Comparison of ENCODE assay signal across 15 mouse cellular contexts in the genomic region with DNA sequence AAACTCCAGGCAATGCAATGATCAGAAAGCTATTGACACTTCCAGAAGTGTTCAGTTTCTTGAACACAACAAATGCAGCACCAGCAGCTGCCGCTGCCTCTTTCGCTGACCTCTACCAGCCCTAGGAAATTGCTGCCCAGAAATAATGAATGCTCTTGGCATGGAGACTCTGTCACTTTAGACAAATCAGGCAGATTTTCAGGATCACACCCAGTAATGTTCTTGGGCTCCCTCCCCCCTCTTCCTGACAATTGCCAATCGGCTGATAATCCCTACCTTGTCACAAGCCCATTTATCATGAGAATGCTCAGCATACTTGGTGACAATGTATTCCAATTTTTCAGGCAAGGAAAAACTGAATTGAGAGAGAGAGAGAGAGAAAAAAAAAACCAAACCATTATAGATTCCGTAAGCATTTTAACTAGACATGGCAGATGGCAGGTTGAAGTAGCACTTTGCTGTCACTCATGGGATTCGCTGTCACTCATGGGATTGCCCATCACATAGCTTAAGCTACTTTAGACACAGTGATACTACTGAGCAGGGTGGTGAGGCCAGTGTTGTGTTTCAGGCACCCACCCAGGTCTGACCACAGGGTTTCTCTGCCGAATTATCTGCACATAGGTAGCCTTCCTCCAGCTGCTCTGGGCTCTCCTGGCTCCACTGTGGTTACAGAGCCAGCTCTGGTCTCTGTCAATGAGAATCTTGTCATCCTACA.
DNase-seq lines count a peak whose midpoint lies in the region; ATAC-seq and TF ChIP-seq lines count a peak whose summit lies in the region.
"Had no signal": no experiment of that assay in that cellular context is flagged by ENCODE, and none has a peak within 500 bp of the region (broad histone marks: within the 10 kb centered on the region; RNA-seq: fewer than 3 reads in every experiment).

No protein-coding gene starts in this region.

- WGBS in forebrain, embryonic 12.5 days = 69% methylated on average over 6 of the region's 6 CpGs
- 84% methylated on average over 6 of the region's 6 CpGs for WGBS in forebrain, embryonic 10.5 days
- WGBS in lung, postnatal 0 days = 61% methylated on average over 6 of the region's 6 CpGs
- WGBS in forebrain, embryonic 14.5 days = 55% methylated on average over 6 of the region's 6 CpGs
- WGBS in hindbrain, postnatal 0 days = 53% methylated on average over 6 of the region's 6 CpGs

- TF ChIP-seq EP300 in lung, postnatal 0 days (IDR thresholded peaks at IDR 0.05) = no peak

- 0 out of 2 replicates have a peak, but pooled peaks cover 3% of the 10 kb centered on the region for H3K4me1 ChIP-seq in forebrain, embryonic 12.5 days
- no peaks in the 10 kb centered on the region for H3K4me1 ChIP-seq in forebrain, embryonic 10.5 days
- H3K4me1 ChIP-seq in lung, postnatal 0 days (ENCODE audit: insufficient read depth, low read depth, low read length) = no peaks in the 10 kb centered on the region
- peaks cover 6% of the 10 kb centered on the region; the same call in 1 of the 2 replicates for H3K4me1 ChIP-seq in forebrain, embryonic 14.5 days (ENCODE audit: control insufficient read depth, insufficient read depth, low read length)
- no peaks in the 10 kb centered on the region for H3K4me1 ChIP-seq in hindbrain, postnatal 0 days (ENCODE audit: insufficient read depth, low read length)
- H3K4me1 ChIP-seq: embryonic facial prominence, embryonic 13.5 days; liver, embryonic 13.5 days had no signal

- no peaks in the 10 kb centered on the region for H3K36me3 ChIP-seq in forebrain, embryonic 12.5 days (replicated peaks)
- no peaks in the 10 kb centered on the region for H3K36me3 ChIP-seq in forebrain, embryonic 10.5 days (replicated peaks)
- H3K36me3 ChIP-seq in lung, postnatal 0 days (ENCODE audit: insufficient read depth, low read length) = no peaks in the 10 kb centered on the region
- no peaks in the 10 kb centered on the region for H3K36me3 ChIP-seq in forebrain, embryonic 14.5 days (ENCODE audit: control insufficient read depth, insufficient read depth, low read length)
- no peaks in the 10 kb centered on the region for H3K36me3 ChIP-seq in hindbrain, postnatal 0 days (ENCODE audit: insufficient read depth, low read length)
- H3K36me3 ChIP-seq: embryonic facial prominence, embryonic 13.5 days; hindbrain, embryonic 15.5 days; liver, embryonic 13.5 days had no signal

- no peak for DNase-seq in forebrain, embryonic 10.5 days (ENCODE audit: extremely low spot score, low spot score)
- DNase-seq in lung, postnatal 10 days = peak; percentile 7
- no peak for DNase-seq in lung, postnatal 0 days (ENCODE audit: low spot score)
- DNase-seq in forebrain, embryonic 14.5 days (ENCODE audit: low spot score) = peak; percentile 70
- peak; percentile 56 for DNase-seq in hindbrain, postnatal 0 days (ENCODE audit: low spot score)
- no peak for DNase-seq in right cerebral cortex, postnatal 10 days (ENCODE audit: low spot score in 2 of 2)
- DNase-seq: cerebellum, adult 11 months; gastrocnemius, postnatal 10 days; kidney, adult 8-10 months; liver, embryonic 13.5 days; right cerebral cortex, postnatal 25 days had no signal

- no peak overlapping the region for H3K4me2 ChIP-seq in forebrain, embryonic 12.5 days
- H3K4me2 ChIP-seq in lung, postnatal 0 days (replicated peaks; ENCODE audit: low read depth, low read length) = no peak overlapping the region
- no peak overlapping the region for H3K4me2 ChIP-seq in forebrain, embryonic 14.5 days (ENCODE audit: low read length)
- no peak overlapping the region for H3K4me2 ChIP-seq in hindbrain, postnatal 0 days (ENCODE audit: low read depth, low read length)
- H3K4me2 ChIP-seq: embryonic facial prominence, embryonic 13.5 days; hindbrain, embryonic 15.5 days; liver, embryonic 13.5 days had no signal

- no peaks in the 10 kb centered on the region for H3K27me3 ChIP-seq in forebrain, embryonic 12.5 days
- no peaks in the 10 kb centered on the region for H3K27me3 ChIP-seq in forebrain, embryonic 10.5 days (ENCODE audit: poor library complexity, severe bottlenecking)
- H3K27me3 ChIP-seq in lung, postnatal 0 days (replicated peaks; ENCODE audit: insufficient read depth, low read length) = no peaks in the 10 kb centered on the region
- no peaks in the 10 kb centered on the region for H3K27me3 ChIP-seq in forebrain, embryonic 14.5 days (replicated peaks; ENCODE audit: control insufficient read depth, insufficient read depth, low read length)
- H3K27me3 ChIP-seq in hindbrain, postnatal 0 days (ENCODE audit: insufficient read depth, low read length) = no peaks in the 10 kb centered on the region
- H3K27me3 ChIP-seq: embryonic facial prominence, embryonic 13.5 days; hindbrain, embryonic 15.5 days; liver, embryonic 13.5 days; megakaryocyte, embryonic 14.5 days had no signal

- peak overlapping the region; percentile 42; the same call in 1 of the 2 replicates for H3K27ac ChIP-seq in forebrain, embryonic 12.5 days
- no peak overlapping the region for H3K27ac ChIP-seq in forebrain, embryonic 10.5 days
- no peak overlapping the region for H3K27ac ChIP-seq in lung, postnatal 0 days (ENCODE audit: low read length)
- no peak overlapping the region; the same call in 1 of the 2 replicates for H3K27ac ChIP-seq in forebrain, embryonic 14.5 days (ENCODE audit: low read depth, low read length)
- no peak overlapping the region for H3K27ac ChIP-seq in hindbrain, postnatal 0 days
- H3K27ac ChIP-seq: embryonic facial prominence, embryonic 13.5 days; hindbrain, embryonic 15.5 days; liver, embryonic 13.5 days had no signal

- no peaks in the 10 kb centered on the region for H3K9me3 ChIP-seq in forebrain, embryonic 12.5 days
- H3K9me3 ChIP-seq in forebrain, embryonic 10.5 days = no peaks in the 10 kb centered on the region
- no peaks in the 10 kb centered on the region for H3K9me3 ChIP-seq in lung, postnatal 0 days (ENCODE audit: low read length)
- H3K9me3 ChIP-seq in forebrain, embryonic 14.5 days (replicated peaks; ENCODE audit: control insufficient read depth, low read length) = no peaks in the 10 kb centered on the region
- no peaks in the 10 kb centered on the region for H3K9me3 ChIP-seq in hindbrain, postnatal 0 days (ENCODE audit: low read length)
- H3K9me3 ChIP-seq: embryonic facial prominence, embryonic 13.5 days; hindbrain, embryonic 15.5 days; liver, embryonic 13.5 days; megakaryocyte, embryonic 14.5 days had no signal

- H3K9ac ChIP-seq in forebrain, embryonic 12.5 days = no peak overlapping the region
- H3K9ac ChIP-seq in lung, postnatal 0 days (replicated peaks; ENCODE audit: low read depth) = no peak overlapping the region
- no peak overlapping the region for H3K9ac ChIP-seq in forebrain, embryonic 14.5 days (ENCODE audit: low read length)
- H3K9ac ChIP-seq in hindbrain, postnatal 0 days (replicated peaks; ENCODE audit: low read length) = no peak overlapping the region
- H3K9ac ChIP-seq: embryonic facial prominence, embryonic 13.5 days; hindbrain, embryonic 15.5 days; liver, embryonic 13.5 days had no signal

- TF ChIP-seq CTCF in lung, postnatal 0 days (IDR thresholded peaks at IDR 0.05) = no peak
- TF ChIP-seq CTCF in hindbrain, postnatal 0 days (IDR thresholded peaks at IDR 0.05; ENCODE audit: low read depth) = no peak

- peak; percentile 27; the same call in 1 of the 2 replicates for ATAC-seq in forebrain, embryonic 12.5 days (ENCODE audit: low FRiP score)
- no peak for ATAC-seq in lung, postnatal 0 days
- ATAC-seq in forebrain, embryonic 14.5 days = peak; percentile 83
- ATAC-seq in hindbrain, postnatal 0 days = no peak

- H3K4me3 ChIP-seq in forebrain, embryonic 12.5 days (replicated peaks) = no peak overlapping the region
- no peak overlapping the region for H3K4me3 ChIP-seq in forebrain, embryonic 10.5 days
- H3K4me3 ChIP-seq in lung, postnatal 0 days (ENCODE audit: low read depth, low read length) = no peak overlapping the region
- H3K4me3 ChIP-seq in forebrain, embryonic 14.5 days (ENCODE audit: low read depth, low read length) = no peak overlapping the region
- H3K4me3 ChIP-seq in hindbrain, postnatal 0 days (ENCODE audit: low read length) = no peak overlapping the region
- H3K4me3 ChIP-seq: embryonic facial prominence, embryonic 13.5 days; hindbrain, embryonic 15.5 days; liver, embryonic 13.5 days; megakaryocyte, embryonic 14.5 days had no signal

Comparison
In these comparisons a context has a peak if more than half of its experiments do, and no peak if none do; other contexts are left out.
1. DNase-seq: peak in lung, postnatal 10 days (single experiment), forebrain, embryonic 14.5 days (single experiment) and hindbrain, postnatal 0 days (single experiment); none in forebrain, embryonic 10.5 days (single experiment), lung, postnatal 0 days (single experiment) and right cerebral cortex, postnatal 10 days (0 of 2).
2. ATAC-seq: peak in forebrain, embryonic 12.5 days (single experiment) and forebrain, embryonic 14.5 days (single experiment); none in lung, postnatal 0 days (single experiment) and hindbrain, postnatal 0 days (single experiment).